Mouse (Mus musculus): ENCODE measurements around the gene Wdr24. TPM values are rescaled to one million over a fixed set of nuclear protein-coding genes. Genes with fewer than 3 reads are reported as not detected.

The Wdr24 gene
- polyA plus RNA-seq (2012), result 4.2 and 10.5 TPM in 2 replicates

DNA sequence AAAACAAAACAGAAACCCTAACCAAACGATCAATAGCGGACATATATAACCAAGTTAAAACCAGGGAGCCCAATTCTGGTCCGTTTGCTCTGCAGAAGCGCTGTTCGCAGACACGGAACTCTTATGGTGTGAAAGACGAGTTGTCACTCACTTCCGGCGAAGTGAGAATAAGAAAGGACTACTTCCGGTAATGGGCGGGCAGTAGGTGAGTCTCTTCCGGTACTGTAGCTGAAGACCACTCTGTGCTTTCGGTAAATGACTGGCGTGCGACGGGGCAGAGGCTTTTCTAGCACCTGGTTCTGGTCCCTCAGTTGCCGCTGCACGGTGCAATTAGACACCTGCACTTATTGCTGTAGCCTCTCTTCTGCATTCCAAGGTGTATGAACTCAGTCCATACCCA lies at the start of gene Wdr24:
Gene Wdr24, plus strand, starts transcription at position 176 of the 400 bp plus-strand sequence.
- TF ChIP-seq GATA1 (IDR thresholded peaks at IDR 0.05; ENCODE audit: low read length), result no peak

DNA sequence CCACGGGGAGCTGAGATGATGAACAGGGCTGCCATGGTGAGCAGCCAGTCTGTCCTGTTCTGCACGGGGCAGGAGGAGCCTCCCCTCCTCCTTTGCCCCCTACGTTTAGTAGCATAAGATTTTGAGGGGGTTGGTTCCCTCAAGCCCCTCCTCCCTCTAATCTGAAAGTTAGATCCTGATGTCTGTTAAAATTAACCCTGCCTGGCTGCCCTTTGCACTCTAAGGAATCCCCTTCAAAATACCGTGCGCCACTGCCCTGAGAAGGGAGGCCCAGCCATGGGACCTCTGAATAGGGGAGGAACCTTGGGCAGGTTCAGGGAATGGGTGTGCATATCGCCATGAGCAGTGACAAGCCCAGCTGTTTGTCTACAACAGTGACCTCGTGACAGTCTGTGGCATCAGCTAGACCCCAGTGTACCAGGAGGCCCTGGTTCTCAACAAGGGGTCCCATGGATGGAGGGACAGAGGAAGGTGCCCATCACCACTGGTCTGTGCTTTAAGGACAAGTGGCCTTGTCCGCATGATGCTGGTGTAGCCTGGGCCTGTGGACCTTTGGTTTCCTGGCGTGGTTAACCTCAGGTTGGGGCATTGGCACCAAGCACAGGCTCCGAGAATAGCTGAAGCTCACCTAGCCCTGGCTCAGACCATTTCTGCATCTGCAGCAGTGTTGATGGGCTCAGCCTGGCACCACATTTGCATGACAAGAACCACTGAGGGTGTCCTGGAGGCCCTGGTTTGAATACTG lies 47.9 kb upstream of the Wdr24 start:
- TF ChIP-seq GATA1 (IDR thresholded peaks at IDR 0.05; ENCODE audit: low read length), result no peak

DNA sequence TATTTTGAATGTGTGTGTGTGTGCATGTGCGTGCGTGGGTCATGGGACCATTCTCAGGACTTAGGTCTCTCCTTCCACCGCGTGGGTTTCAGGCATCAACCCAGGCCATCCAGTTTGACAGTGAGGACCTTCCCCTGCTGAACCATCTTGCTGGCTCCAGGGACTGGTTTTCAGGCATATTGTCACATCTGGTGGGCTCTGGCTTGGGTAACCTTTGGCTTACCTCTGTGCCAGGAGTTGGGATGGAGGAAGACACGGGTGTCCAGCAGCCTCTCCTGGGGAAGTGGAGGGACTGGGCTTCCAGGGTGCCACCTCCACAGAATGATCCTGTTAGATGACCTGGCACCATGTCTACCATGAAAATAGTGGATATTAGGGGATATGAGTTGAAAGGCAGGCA lies 45.5 kb upstream of the Wdr24 start:
- TF ChIP-seq GATA1 (IDR thresholded peaks at IDR 0.05; ENCODE audit: low read length), result no peak

DNA sequence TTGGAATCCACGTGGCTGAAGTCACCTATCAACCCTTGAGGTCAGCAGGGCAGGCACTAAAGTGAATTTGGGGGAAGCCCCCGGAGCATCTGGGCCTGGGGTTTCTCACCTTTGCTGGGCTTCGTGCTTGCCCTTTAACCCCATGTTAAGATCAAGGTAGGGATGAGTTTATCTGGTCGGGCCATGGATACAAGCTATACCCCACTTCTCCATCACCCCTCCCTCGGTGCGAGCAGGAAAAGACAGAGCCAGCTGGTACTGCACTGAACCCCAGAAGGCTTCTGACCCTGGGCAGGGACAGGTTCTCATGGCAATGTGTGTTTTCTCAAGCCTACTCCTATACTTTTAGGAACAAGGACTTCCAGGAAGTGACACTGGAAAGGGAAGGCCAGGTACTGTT lies 42.1 kb upstream of the Wdr24 start:
- no peak for TF ChIP-seq GATA1 (IDR thresholded peaks at IDR 0.05; ENCODE audit: low read length)

DNA sequence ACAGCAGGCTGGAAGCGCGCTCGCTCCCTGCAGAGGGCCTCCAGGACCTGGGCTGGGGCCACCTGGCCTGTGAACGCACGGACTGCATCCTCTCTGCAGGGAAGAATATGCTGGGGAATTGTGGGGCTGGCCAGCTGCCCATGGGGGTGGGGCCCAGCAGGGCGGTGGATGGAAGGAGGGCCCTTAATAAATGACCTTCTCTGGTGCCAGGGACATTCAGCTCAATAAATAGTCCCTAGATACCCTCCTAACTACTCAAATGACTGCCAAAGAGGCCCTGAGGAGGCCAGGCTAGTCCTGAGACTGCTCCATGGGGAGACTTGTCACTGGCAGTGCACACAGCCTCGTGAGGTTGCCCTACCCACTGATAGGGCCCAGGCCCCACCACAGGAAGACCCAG lies 40.3 kb upstream of the Wdr24 start:
- TF ChIP-seq GATA1 (IDR thresholded peaks at IDR 0.05; ENCODE audit: low read length), result no peak

DNA sequence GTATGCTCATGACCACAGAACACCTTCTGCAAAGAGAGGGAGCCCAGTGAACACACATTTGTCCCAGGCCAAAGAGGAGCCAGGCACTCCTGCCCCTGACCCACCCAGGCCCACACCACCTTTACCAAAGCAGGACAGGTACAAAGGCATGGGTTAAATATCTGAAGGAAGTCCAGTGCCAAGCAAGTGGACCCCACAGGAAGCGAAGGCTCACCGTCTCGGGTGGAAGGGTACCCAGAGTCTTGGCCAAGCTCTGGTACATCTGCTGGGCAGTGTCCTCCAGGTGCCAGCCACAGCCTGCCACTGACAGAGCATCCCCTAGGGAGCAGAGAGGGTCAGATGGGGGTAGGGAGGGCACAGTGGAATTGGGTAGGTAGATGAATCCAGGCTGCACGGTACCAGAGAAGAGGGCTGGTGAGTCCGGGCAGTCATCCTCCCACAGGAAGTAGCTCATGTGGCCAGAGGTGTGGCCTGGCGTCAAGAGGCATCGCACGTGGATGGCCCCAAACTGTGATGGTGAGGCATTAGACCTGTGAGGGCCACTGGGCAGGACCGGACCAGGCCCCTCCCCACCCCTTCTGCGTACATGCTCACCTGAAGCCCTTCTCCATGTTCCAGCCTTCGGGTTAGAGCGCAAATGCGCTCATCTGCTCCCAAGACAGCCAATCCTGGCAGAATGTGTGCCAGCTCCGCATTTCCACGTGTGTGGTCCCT lies 39.4 kb upstream of the Wdr24 start:
- TF ChIP-seq GATA1 (IDR thresholded peaks at IDR 0.05; ENCODE audit: low read length), result no peak

DNA sequence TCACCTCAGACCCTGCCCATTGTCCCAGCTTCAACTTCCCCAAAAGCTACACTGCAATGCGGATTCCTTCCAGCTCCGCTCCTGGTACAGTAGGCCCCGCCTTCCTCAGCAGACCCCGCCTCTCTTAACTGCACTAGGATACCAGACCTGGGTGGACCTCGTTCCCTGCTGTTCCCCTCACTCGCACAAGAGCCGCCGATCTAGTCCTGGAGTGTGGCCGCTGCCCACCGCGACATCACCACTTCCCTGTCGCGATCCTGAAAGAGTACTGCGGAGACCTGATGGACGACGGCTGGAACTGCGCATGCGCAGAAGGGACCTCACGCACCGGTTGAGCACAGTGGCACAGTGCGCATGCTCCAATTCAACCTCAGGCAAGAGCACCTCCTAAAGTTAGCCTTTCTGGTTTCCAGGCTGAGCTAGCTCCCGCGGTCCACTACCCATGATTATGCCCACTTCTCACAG lies 38.1 kb upstream of the Wdr24 start, which contains the start of gene Haghl:
Gene Haghl, minus strand, starts transcription at position 393 of the 465 bp plus-strand sequence.
- no peak for TF ChIP-seq GATA1 (IDR thresholded peaks at IDR 0.05; ENCODE audit: low read length)

DNA sequence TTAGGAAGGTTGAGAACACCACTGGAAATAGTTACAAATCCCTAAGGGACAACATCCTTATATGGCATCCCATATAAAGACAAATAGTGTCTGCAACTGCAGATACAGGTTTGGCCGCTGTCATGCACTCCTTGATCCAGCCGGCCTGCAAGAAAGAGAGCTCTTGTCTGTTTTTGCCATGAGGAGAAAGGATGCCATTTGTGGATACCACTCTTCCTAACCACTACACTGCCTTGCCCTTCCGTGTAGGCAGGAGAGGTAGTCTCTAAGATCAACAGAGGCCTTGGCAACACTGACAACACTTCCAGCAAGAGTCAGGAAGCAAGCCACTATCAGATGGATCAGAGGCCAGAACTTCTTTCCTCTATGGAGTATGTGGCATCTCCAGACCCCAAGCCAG lies 37.1 kb upstream of the Wdr24 start, which contains the start of gene Ccdc78:
Gene Ccdc78, plus strand, starts transcription at position 301 of the 400 bp plus-strand sequence.
- TF ChIP-seq GATA1 (IDR thresholded peaks at IDR 0.05; ENCODE audit: low read length), result no peak

DNA sequence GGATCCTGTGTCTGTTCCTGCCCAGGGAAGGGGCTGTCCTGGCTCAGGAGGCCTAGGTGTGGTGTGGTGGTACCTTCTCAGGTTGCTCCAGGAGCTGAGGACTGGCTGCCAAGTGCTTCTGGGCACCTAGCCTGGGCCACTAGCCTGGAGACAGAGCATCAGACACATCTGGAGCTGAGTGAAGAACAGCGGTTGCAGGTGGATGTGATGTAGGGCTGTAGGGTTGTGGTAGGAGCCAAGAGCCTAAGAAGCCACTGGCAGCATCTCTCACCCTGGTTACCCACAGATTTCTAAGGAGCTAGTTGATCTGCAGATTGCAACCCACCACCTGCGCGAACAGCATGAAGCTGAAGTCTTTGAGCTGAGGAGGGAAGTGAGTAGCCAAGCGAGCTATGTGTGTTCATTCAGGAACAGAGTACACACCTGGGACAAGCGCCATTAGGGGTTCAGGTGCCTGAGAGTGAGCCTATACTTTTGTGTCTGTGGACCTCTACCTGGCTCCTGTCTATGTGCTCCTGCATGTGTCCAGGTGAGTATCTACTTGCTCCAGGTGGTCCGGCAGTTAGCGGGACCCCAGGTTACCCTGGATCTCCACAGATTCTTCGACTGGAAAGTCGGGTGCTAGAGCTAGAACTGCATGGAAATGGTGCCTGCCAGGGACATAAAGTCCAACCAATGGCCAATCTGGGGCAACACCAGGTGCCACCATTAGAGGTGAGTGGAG lies 36.5 kb upstream of the Wdr24 start:
- TF ChIP-seq GATA1 (IDR thresholded peaks at IDR 0.05; ENCODE audit: low read length), result no peak

DNA sequence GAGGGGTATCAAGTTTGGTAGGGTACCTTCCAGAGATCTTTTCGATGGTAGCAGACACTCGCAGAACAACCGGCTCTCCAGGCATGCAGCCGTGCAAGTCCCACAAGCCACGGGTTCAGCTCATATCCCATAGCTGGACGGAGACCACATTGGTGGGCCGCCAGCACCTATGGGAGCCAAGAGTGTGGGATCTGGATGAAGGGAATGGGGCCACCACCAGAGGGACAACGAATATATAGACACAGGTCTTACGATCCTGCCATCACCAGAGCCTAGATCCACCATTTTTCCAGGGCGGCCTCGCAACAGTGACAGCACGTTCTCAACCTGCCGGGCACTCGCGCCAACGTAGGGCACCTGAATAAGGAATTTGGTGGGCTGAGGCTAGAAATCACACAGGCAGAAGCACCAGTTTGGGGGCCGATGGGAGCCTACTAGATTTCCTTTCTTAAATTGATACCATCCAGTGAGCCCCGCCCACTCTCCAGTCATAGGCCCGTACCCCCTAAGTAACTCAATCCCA lies 32.0 kb upstream of the Wdr24 start:
- TF ChIP-seq GATA1 (IDR thresholded peaks at IDR 0.05; ENCODE audit: low read length), result no peak

DNA sequence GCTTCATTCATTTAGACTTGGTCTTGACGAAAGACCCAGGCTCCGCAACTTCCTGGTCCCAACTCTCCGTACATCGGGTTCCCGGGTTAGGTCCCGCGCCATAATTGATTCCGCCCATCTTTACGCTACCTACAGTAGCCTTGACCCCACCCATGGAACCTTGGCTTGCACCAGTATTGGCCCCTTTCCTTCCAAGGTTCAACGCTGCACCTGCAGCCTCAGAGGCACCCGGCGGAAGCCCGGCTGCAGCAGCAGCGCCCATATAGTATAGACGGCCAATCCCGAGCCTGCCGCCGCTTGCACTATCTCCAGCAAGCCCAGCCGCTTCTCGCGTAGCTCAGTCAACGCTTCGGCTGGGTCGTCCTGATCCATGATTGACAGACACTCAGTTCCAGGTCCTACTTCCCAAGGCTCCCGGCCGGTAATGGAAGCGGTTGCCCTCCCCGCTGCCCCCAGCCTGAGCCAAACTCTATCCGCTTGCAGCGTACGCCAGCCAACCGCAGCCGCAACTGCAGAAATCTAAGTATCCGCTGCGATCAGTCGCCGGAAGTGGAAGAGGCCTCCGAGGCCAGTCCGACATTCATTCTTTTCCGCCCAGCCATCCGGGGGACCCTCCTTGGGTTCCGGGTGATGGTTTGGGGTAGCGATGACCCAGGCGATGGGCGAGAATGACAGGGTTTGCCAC lies 31.4 kb upstream of the Wdr24 start:
- no peak for TF ChIP-seq GATA1 (IDR thresholded peaks at IDR 0.05; ENCODE audit: low read length)

DNA sequence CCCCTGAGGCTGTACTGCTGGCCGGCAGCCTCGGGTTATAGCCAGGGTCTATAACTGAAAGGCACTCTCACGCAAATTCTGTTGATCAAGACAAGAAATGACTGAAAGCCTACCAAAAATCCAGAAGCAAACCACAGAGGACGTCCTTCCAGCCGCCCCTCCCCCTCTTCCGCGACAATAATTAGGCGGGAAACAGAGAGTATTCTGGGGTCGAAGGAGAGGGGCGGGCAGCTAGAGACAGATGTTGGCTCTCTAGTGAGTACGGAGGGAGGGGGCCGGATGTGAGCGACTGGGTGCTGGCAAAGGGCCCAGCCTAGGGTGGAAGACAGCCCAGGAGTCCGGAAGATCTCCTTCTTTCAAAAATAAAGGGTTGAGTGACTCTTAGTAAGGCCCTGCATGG lies 30.8 kb upstream of the Wdr24 start, which contains the start of gene Fam173a:
Gene Fam173a, minus strand, starts transcription at position 287 of the 400 bp plus-strand sequence.
- no peak for TF ChIP-seq GATA1 (IDR thresholded peaks at IDR 0.05; ENCODE audit: low read length)

DNA sequence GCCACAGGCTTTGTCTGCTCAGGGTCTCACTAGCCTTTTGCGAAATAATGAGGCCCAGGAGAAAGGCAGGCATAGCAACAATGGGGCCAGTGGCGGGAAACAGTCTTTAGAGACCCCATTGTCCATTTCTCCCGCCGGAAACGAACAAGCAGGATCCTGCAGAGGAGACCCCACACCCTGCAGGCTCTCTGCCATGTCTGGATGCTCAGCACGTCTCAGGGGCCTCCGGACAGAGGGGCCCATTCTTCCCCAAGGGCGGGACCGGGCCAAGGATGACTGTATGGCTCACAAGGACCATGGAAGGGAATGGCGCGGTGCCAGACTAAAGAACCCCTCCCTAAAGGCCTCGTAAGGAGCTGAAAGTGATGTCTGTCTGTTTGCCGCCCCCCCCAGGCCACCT lies 29.2 kb upstream of the Wdr24 start:
- TF ChIP-seq GATA1 (IDR thresholded peaks at IDR 0.05; ENCODE audit: low read length), result no peak

DNA sequence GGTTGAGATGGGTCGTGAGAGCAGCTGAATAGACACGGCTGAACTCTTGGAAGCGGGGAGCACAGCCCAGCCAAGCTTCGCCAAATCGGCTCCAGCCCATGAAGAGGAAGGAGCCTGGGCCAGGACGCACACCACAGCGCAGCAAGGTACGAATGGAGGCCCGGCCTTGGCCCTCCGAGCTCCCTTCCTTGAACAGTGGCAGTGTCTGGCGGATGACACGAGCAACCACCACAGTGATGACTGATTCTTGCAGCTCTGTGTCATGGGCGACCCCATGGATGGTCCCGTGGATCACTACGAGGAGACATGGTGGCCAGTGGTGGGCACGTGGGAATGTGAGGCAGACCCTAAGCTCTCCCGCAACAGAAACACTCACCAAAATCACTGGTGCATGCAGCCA lies 28.4 kb upstream of the Wdr24 start:
- TF ChIP-seq GATA1 (IDR thresholded peaks at IDR 0.05; ENCODE audit: low read length), result no peak

DNA sequence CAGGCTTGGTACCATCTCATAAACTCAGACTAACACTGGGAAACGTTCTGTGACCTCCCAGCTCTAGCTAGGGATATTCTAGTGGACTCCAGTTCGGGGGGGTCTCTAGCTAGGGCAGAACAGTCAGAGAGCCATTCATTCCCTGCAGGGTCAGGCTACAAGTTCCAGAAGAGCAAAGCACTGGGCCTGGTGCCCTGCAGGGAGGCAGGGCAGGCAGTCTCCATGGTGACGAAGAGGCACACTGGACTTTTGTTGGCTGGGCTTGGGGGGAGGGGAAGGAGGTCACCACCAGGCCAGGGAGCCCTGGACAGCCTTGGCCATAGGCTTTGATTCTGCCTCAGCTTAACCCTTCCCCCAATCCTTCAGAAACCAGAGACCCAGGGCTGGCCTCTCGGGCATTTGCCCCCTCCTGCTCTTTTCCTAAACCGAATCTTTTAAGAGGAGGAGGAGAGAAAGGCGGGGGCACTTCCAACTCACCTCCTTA lies 27.8 kb upstream of the Wdr24 start, which contains the start of gene AC134908.4:
Gene AC134908.4, minus strand, starts transcription at position 51 of the 484 bp plus-strand sequence.
- no peak for TF ChIP-seq GATA1 (IDR thresholded peaks at IDR 0.05; ENCODE audit: low read length)

Measured in G1E-ER4 (cell line).